Mouse (Mus musculus) G1E (cell line): ENCODE measurements at regions not wholly inside any gene's neighbourhood (a gene's known extent, or its start where the extent isn't known, plus 50 kb on each side); places are given as distances from the start of the nearest gene placed in this dataset.

Experiments used
- CTCF ChIP-seq: IDR thresholded peaks from 2 replicates; pipeline ENCODE4 v1.5.1; 2012; ENCODE audit warnings: low read depth, low read length, inconsistent platforms, mixed read lengths
- GATA1 ChIP-seq: IDR thresholded peaks from 2 replicates; pipeline ENCODE4 v1.6.1; 2012; ENCODE audit warnings: borderline replicate concordance, low read length, inconsistent platforms, mixed read lengths
- GATA2 ChIP-seq: IDR thresholded peaks from 2 replicates; pipeline ENCODE4 v1.6.1; 2012; ENCODE audit warnings: low read depth, low read length, inconsistent platforms, borderline replicate concordance
- POLR2AphosphoS5 ChIP-seq: IDR thresholded peaks from 2 replicates; pipeline ENCODE4 v1.6.1; 2012; ENCODE audit warnings: low read depth, low read length, inconsistent platforms; ENCODE audit not compliant: insufficient replicate concordance
- TAL1 ChIP-seq: conservative IDR thresholded peaks from 2 replicates; pipeline ENCODE4 v1.6.1; 2012; ENCODE audit warnings: low read depth, low read length, inconsistent platforms, mixed read lengths

DNA sequence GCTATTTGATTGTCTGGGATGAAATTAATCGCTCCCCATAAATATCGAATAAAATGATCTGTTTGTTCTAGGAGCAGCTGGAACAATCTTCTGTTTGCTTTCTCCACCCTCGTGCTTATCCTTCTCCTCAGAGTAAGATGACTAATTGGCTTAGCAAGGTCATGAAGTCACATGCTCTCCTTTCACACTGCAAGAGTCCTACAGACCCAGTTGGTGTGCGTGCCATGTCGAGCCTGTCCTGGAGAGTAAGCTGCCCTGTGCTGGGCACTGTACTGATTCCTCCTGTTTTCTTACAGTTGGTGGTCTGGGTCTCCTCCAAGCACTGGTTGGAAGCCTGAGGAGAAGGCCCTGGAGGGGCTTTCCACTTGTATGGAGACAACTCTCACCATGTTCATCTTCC lies 101.4 kb upstream of the Nxt1 start:
- TF ChIP-seq CTCF (no peak), GATA1 (no peak), TAL1 (no peak), POLR2AphosphoS5 (no peak), GATA2 (no peak)
